Mouse (Mus musculus): ENCODE data around the gene Pde6h.

Gene Pde6h

GRCm38 (mm10) chr6:137014346-137014745 is 90.7 kb downstream of the Pde6h start:
- in situ Hi-C loops (cut with MseI, MboI) = no loop called here

- in situ Hi-C loops (cut with MseI, MboI) = no loop called here
These were observed 93.8 kb downstream of the Pde6h start for GRCm38 (mm10) chr6:137017216-137017973.
